Mouse (Mus musculus) spleen, adult 2 months (tissue): ENCODE results near the gene Ep300.
"Not testable (repeated sequence)": the region's sequence is repeated elsewhere in the genome, so short reads cannot be mapped to it uniquely, and the experiment has no call there.

Source experiments
- CTCF ChIP-seq: fragments of 200-500 bp; IDR thresholded peaks from 2 replicates; pipeline ENCODE4 v1.5.1; 2011; ENCODE audit warnings: mild to moderate bottlenecking, inconsistent platforms; ENCODE audit not compliant: insufficient read depth, insufficient read length, insufficient replicate concordance; ENCODE audit errors: extremely low read depth
- POLR2A ChIP-seq: fragments of 200-500 bp; IDR thresholded peaks from 2 replicates; pipeline ENCODE4 v1.6.1; 2011; ENCODE audit warnings: low read depth, low read length, inconsistent platforms

DNA sequence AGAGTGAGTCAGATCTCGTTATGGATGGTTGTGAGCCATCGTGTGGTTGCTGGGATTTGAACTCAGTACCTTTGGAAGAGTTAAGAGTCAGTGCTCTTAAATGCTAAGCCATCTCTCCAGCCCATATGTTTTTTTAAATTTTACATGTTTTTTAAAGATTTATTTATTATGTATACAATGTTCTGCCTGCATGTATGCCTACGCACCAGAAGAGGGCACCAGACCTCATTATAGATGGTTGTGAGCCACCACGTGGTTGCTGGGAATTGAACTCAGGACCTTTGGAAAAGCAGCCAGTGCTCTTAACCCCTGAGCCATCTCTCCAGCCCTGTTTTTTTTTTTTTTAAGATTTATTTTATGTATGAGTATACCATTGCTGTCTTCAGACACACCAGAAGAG, 116.2 kb downstream of the Ep300 start:
- not testable (repeated sequence) for TF ChIP-seq CTCF, POLR2A
